Mouse (Mus musculus) cerebellum, adult 2 months (tissue): ENCODE data around the gene Tesk2.

Experiments
- CTCF ChIP-seq: fragments of 200-500 bp; IDR thresholded peaks from 2 replicates; pipeline ENCODE4 v1.5.1; 2011; ENCODE audit warnings: low read depth, mild to moderate bottlenecking, control low read depth, low read length, moderate library complexity, borderline replicate concordance; ENCODE audit not compliant: insufficient read depth
- POLR2A ChIP-seq: fragments of 200-500 bp; IDR thresholded peaks from 2 replicates; pipeline ENCODE4 v1.6.1; 2011; ENCODE audit warnings: low read length, control low read depth, borderline replicate concordance; ENCODE audit not compliant: insufficient read depth

- TF ChIP-seq CTCF (no peak), POLR2A (peak; percentile 78; the same call in 1 of the 2 replicates)
Observed at GRCm38 (mm10) chr4:116824541-116825004, 103.8 kb downstream of the Tesk2 start.
